Mouse (Mus musculus): Measurements from ENCODE around the gene Ddx50.
"Not testable (repeated sequence)": the region's sequence is repeated elsewhere in the genome, so short reads cannot be mapped to it uniquely, and the experiment has no call there.

Gene Ddx50

GRCm38 (mm10) chr10:62601053-62601791, 49.8 kb downstream of the Ddx50 start:
- in situ Hi-C loops (cut with MboI, MseI), result no loop called here

GRCm38 (mm10) chr10:62600056-62600455, 51.0 kb downstream of the Ddx50 start:
- in situ Hi-C loops (cut with MboI, MseI), result no loop called here

- in situ Hi-C loops (cut with MboI, MseI), result loop anchor here (5.0 kb wide), 1 partner anchor 43 kb away; no protein-coding TSS in a partner anchor
These were observed 51.7 kb downstream of the Ddx50 start for GRCm38 (mm10) chr10:62599311-62599710.

GRCm38 (mm10) chr10:62592496-62592895, 58.5 kb downstream of the Ddx50 start:
- in situ Hi-C loops (cut with MboI, MseI), result no loop called here

- in situ Hi-C loops (cut with MboI, MseI), result no loop called here
These were observed 60.8 kb downstream of the Ddx50 start for GRCm38 (mm10) chr10:62590200-62590599.

GRCm38 (mm10) chr10:62588616-62589015, 62.4 kb downstream of the Ddx50 start:
- in situ Hi-C loops (cut with MboI, MseI), result no loop called here

GRCm38 (mm10) chr10:62583245-62583644, 67.8 kb downstream of the Ddx50 start:
- in situ Hi-C loops (cut with MboI, MseI), result no loop called here

GRCm38 (mm10) chr10:62582701-62583100, 68.3 kb downstream of the Ddx50 start:
- in situ Hi-C loops (cut with MboI, MseI), result no loop called here

GRCm38 (mm10) chr10:62582263-62582662, 68.8 kb downstream of the Ddx50 start:
- in situ Hi-C loops (cut with MboI, MseI), result no loop called here

GRCm38 (mm10) chr10:62579129-62579528, 71.9 kb downstream of the Ddx50 start:
- in situ Hi-C loops (cut with MboI, MseI), result not testable (repeated sequence)

- in situ Hi-C loops (cut with MboI, MseI), result no loop called here
These were observed 72.5 kb downstream of the Ddx50 start, which contains the start of gene Kif1bp for GRCm38 (mm10) chr10:62578338-62579100. Kif1bp (minus strand) TSS chr10:62578457.

GRCm38 (mm10) chr10:62577673-62578337, 73.2 kb downstream of the Ddx50 start:
- in situ Hi-C loops (cut with MboI, MseI), result no loop called here

GRCm38 (mm10) chr10:62575001-62575400, 76.0 kb downstream of the Ddx50 start:
- in situ Hi-C loops (cut with MboI, MseI), result no loop called here

- in situ Hi-C loops (cut with MboI, MseI), result no loop called here
These were observed 80.7 kb downstream of the Ddx50 start for GRCm38 (mm10) chr10:62570126-62570871.

- in situ Hi-C loops (cut with MboI, MseI), result no loop called here
These were observed 82.2 kb downstream of the Ddx50 start for GRCm38 (mm10) chr10:62568861-62569260.

Data from regulatory T cell (primary cell).